Mouse (Mus musculus) hindbrain, embryonic 13.5 days (tissue): ENCODE results near the gene Olfr303. TPM values are rescaled to one million over a fixed set of nuclear protein-coding genes. Genes with fewer than 3 reads are reported as not detected.
"Not testable (repeated sequence)": the region's sequence is repeated elsewhere in the genome, so short reads cannot be mapped to it uniquely, and the experiment has no call there.

Source experiments
- ATAC-seq: fragments of 200-750 bp; cut with Nextera tagmentation; 2 replicates; pipeline ENCODE4 v1.8.0; 2017; ENCODE audit warnings: moderate TSS enrichment; ENCODE audit not compliant: low FRiP score
- H3K27ac ChIP-seq: fragments of 300-500 bp; sonication (generic); 2 replicates; pipeline ENCODE4 v1.5.1; 2015; ENCODE audit warnings: inconsistent platforms, mild to moderate bottlenecking, moderate library complexity
- H3K27me3 ChIP-seq: fragments of 300-500 bp; sonication (generic); 2 replicates; pipeline ENCODE4 v1.6.1; 2015; ENCODE audit warnings: mild to moderate bottlenecking, inconsistent platforms
- H3K36me3 ChIP-seq: fragments of 300-500 bp; sonication (generic); 2 replicates; pipeline ENCODE4 v1.6.1; 2015; ENCODE audit warnings: mild to moderate bottlenecking, inconsistent platforms
- H3K4me1 ChIP-seq: fragments of 300-500 bp; sonication (generic); replicated peaks from 2 replicates; pipeline ENCODE4 v1.6.1; 2015; ENCODE audit warnings: inconsistent platforms
- H3K4me2 ChIP-seq: fragments of 300-500 bp; sonication (generic); 2 replicates; pipeline ENCODE4 v1.6.1; 2015; ENCODE audit warnings: inconsistent platforms, mild to moderate bottlenecking, moderate library complexity
- H3K4me3 ChIP-seq: fragments of 300-500 bp; sonication (generic); 2 replicates; pipeline ENCODE4 v1.5.1; 2015; ENCODE audit warnings: mild to moderate bottlenecking, inconsistent platforms
- H3K9ac ChIP-seq: fragments of 300-500 bp; sonication (generic); 2 replicates; pipeline ENCODE4 v1.6.1; 2015; ENCODE audit warnings: mild to moderate bottlenecking, inconsistent platforms
- H3K9me3 ChIP-seq: fragments of 300-500 bp; sonication (generic); 2 replicates; pipeline ENCODE4 v1.6.1; 2016; ENCODE audit warnings: inconsistent platforms
- WGBS: fragments of 180-500 bp; shearing (Covaris S2); methylation state at CpG from one replicate; pipeline ENCODE4 v1.1.7; 2015; 5-methylcytosine and 5-hydroxymethylcytosine counted together
- polyA plus RNA-seq: library from polyadenylated mRNA; unstranded; fragments of >200 nt; fragmentation: Nextera tagmentation; extraction: Ambion mirVana; gene quantifications from 2 replicates; pipeline ENCODE4 v1.2.1, GENCODE M21; 2015

Olfr303 gene
- polyA plus RNA-seq: not detected in 2 replicates

DNA sequence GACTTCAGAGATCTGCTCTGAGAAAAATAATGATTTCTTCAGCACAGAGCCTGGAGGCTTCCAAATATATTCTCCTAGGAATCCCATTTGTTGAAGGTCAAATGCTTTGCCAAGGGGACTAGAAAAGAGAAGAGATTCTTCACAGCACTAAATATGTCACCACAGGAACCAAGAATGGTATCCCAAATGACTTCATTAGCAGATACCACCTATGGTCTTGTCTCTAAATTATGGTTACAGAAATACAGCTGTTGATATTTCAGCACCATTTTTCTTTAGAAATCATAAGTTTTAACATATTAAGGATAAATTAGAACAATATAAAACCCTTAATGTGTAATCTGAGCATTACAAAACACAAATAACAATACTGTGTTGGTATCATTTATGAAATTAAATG, at the start of gene Olfr303:
Gene Olfr303 (minus strand): TSS at position 101 of the 400 bp plus-strand sequence.
- ATAC-seq: no peak
- Histone ChIP-seq H3K36me3 (no peaks in the 10 kb centered on the region), H3K9me3 (no peaks in the 10 kb centered on the region)

GRCm38 (mm10) chr7:86403546-86403945, 6.0 kb upstream of the Olfr303 start, which contains the start of gene Olfr301:
Gene Olfr301, plus strand, starts transcription at chr7:86403846.
- Histone ChIP-seq H3K4me2 (no peak within 1 kb of the TSS), H3K27ac (no peak within 1 kb of the TSS), H3K27me3 (no peaks in the 10 kb centered on the region), H3K36me3 (no peaks in the 10 kb centered on the region), H3K4me1 (no peaks in the 10 kb centered on the region), H3K9ac (no peak within 1 kb of the TSS), H3K4me3 (no peak within 1 kb of the TSS), H3K9me3 (no peaks in the 10 kb centered on the region)
- 88% methylated on average over 2 of the region's 2 CpGs for WGBS
- ATAC-seq: no peak

More for the DNA sequence above, at the start of gene Olfr303:
- Histone ChIP-seq H3K4me2 (no peak within 1 kb of the TSS), H3K27ac (no peak within 1 kb of the TSS), H3K4me1 (no peaks in the 10 kb centered on the region), H3K4me3 (no peak within 1 kb of the TSS), H3K9ac (no peak within 1 kb of the TSS), H3K27me3 (no peaks in the 10 kb centered on the region)

DNA sequence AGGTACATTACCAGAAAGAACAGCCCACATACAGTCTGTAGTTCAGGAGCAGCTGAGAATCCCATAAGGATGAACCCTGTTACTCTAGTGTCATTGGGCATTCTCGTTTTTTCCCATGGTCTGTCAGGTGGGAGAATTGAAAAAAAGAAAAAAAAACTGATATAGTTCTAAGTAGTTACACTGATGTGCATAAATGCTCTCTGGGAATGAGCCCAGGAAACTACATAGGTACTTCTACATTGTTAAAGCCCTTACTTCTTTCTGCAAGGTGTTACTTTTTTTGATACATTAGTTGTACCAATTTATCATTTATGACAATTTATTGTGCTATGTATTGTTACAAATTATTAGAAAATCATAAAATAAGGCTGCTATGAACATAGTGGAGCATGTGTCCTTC, 11.0 kb downstream of the Olfr303 start, which contains the start of gene Olfr304:
Gene Olfr304 (minus strand): TSS at position 101 of the 400 bp plus-strand sequence.
- Histone ChIP-seq H3K9ac (no peak within 1 kb of the TSS), H3K36me3 (no peaks in the 10 kb centered on the region), H3K4me2 (no peak within 1 kb of the TSS), H3K4me3 (no peak within 1 kb of the TSS), H3K4me1 (no peaks in the 10 kb centered on the region), H3K27ac (no peak within 1 kb of the TSS), H3K9me3 (no peaks in the 10 kb centered on the region), H3K27me3 (no peaks in the 10 kb centered on the region)
- no peak for ATAC-seq
- WGBS: 88% methylated on average over 1 of the region's 1 CpGs

- no peaks in the 10 kb centered on the region for H3K4me1 ChIP-seq
- H3K27ac ChIP-seq: no peak overlapping the region
- no peaks in the 10 kb centered on the region for H3K36me3 ChIP-seq
- no peak overlapping the region for H3K4me3 ChIP-seq
- no peak overlapping the region for H3K9ac ChIP-seq
- no peaks in the 10 kb centered on the region for H3K9me3 ChIP-seq
- no peak for ATAC-seq
- H3K27me3 ChIP-seq: no peaks in the 10 kb centered on the region
- 80% methylated on average over 3 of the region's 3 CpGs for WGBS
- no peak overlapping the region for H3K4me2 ChIP-seq
These were observed 11.8 kb downstream of the Olfr303 start for GRCm38 (mm10) chr7:86385769-86386168.

- no peaks in the 10 kb centered on the region for H3K9me3 ChIP-seq
- ATAC-seq: no peak
- WGBS: 81% methylated on average over 1 of the region's 1 CpGs
- H3K36me3 ChIP-seq: no peaks in the 10 kb centered on the region
- no peak within 1 kb of the TSS for H3K4me2 ChIP-seq
- H3K27me3 ChIP-seq: no peaks in the 10 kb centered on the region
- no peak within 1 kb of the TSS for H3K9ac ChIP-seq
- no peak within 1 kb of the TSS for H3K4me3 ChIP-seq
- H3K27ac ChIP-seq: no peak within 1 kb of the TSS
- no peaks in the 10 kb centered on the region for H3K4me1 ChIP-seq
These were observed 30.8 kb downstream of the Olfr303 start, which contains the start of gene Olfr305 for GRCm38 (mm10) chr7:86366828-86367227. Gene Olfr305, minus strand, starts transcription at chr7:86366928.

- H3K36me3 ChIP-seq, H3K9me3 ChIP-seq, H3K4me1 ChIP-seq, ATAC-seq, H3K27ac ChIP-seq, H3K9ac ChIP-seq, H3K4me2 ChIP-seq, H3K4me3 ChIP-seq, H3K27me3 ChIP-seq: not testable (repeated sequence)
- 90% methylated on average over 9 of the region's 9 CpGs for WGBS
These were observed 51.3 kb downstream of the Olfr303 start for GRCm38 (mm10) chr7:86346296-86346695.

DNA sequence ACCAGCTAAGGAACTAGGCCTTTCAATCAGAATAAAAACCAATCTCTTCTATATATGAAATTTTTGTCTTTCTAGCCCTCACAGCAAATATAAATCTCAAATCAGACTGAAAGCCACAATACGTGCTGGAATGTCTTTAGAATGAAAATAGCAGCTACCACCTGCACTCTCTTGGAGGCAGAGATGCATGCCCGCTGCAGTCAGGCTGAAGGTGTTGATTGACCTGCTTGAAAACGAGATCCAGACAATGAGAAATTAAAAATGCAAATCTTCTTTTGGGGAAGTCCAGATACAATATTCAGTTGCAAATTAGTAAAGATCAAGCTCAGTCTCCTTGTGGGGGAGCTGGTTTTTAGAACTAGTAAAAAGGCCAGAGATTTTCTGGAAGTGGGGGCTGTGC, 53.3 kb downstream of the Olfr303 start:
- no peak overlapping the region for H3K27ac ChIP-seq
- ATAC-seq: no peak
- H3K9me3 ChIP-seq: no peaks in the 10 kb centered on the region
- 74% methylated on average over 3 of the region's 3 CpGs for WGBS
- H3K4me1 ChIP-seq: no peaks in the 10 kb centered on the region
- no peaks in the 10 kb centered on the region for H3K27me3 ChIP-seq
- no peak overlapping the region for H3K9ac ChIP-seq
- no peak overlapping the region for H3K4me2 ChIP-seq
- no peak overlapping the region for H3K4me3 ChIP-seq
- no peaks in the 10 kb centered on the region for H3K36me3 ChIP-seq

DNA sequence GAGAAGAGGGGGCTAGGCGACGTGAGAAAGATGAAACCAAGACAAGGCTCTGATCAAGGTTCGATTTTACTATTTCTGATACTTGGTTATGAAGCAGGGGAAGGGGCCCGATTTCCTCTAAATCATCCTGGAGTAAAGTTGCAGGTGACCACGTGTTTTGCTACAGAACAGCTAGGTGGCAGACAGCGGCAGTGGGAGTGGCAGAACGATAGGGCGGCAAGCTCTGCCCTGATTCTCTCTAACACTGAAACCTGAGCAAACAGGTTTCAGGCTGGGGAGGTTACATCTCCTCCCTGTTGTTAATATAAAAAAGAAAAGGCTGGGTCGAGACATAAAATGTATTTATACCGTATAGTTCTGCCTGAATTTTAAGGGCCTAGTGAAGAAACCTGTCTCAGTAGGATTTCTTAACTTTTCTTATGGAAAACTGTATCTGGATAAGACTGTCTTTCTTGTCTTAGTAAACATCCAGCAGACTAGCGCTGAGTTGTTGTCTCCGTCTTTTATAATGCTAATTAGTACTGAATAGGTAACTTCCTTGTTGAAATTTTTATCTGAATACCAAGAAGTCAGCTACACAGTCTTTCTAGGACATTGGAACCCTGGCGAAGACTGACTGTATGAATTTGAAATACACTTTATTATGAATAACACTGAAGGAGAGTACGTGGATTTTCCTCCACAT, 54.6 kb downstream of the Olfr303 start:
- H3K36me3 ChIP-seq: no peaks in the 10 kb centered on the region
- H3K4me1 ChIP-seq: no peaks in the 10 kb centered on the region
- no peak overlapping the region for H3K4me2 ChIP-seq
- no peak for ATAC-seq
- WGBS: 82% methylated on average over 14 of the region's 14 CpGs
- H3K9me3 ChIP-seq: no peaks in the 10 kb centered on the region
- no peak overlapping the region for H3K4me3 ChIP-seq
- H3K9ac ChIP-seq: no peak overlapping the region
- H3K27me3 ChIP-seq: no peaks in the 10 kb centered on the region
- H3K27ac ChIP-seq: no peak overlapping the region

Other genes with a start within 250 kb of the Olfr303 start
- gene Vmn2r75, start 226.0 kb downstream of the Olfr303 start, polyA plus RNA-seq: not detected in 2 replicates
- gene Vmn2r76, start 151.5 kb downstream of the Olfr303 start, polyA plus RNA-seq: not detected in 2 replicates
- not detected in 2 replicates for gene Olfr310, start 120.6 kb downstream of the Olfr303 start, polyA plus RNA-seq
- gene Olfr309, start 84.1 kb downstream of the Olfr303 start, polyA plus RNA-seq: not detected in 2 replicates
- gene Olfr308, start 72.2 kb downstream of the Olfr303 start, polyA plus RNA-seq: not detected in 2 replicates
- not detected in 2 replicates for gene Olfr307, start 60.2 kb downstream of the Olfr303 start, polyA plus RNA-seq
- gene Olfr305, start 30.9 kb downstream of the Olfr303 start, polyA plus RNA-seq: not detected in 2 replicates
- not detected in 2 replicates for gene Olfr304, start 11.1 kb downstream of the Olfr303 start, polyA plus RNA-seq
- gene Olfr301, start 6.1 kb upstream of the Olfr303 start, polyA plus RNA-seq: not detected in 2 replicates
- not detected in 2 replicates for gene Olfr299, start 62.1 kb upstream of the Olfr303 start, polyA plus RNA-seq
- gene Olfr298, start 94.7 kb upstream of the Olfr303 start, polyA plus RNA-seq: not detected in 2 replicates
- gene Olfr297, start 122.2 kb upstream of the Olfr303 start, polyA plus RNA-seq: not detected in 2 replicates
- gene Olfr295, start 186.1 kb upstream of the Olfr303 start, polyA plus RNA-seq: not detected in 2 replicates
- not detected in 2 replicates for gene Olfr294, start 218.9 kb upstream of the Olfr303 start, polyA plus RNA-seq